Mouse (Mus musculus): ENCODE results near the gene Olfr1331.

- no peak for TF ChIP-seq EP300 (IDR thresholded peaks at IDR 0.05)
- TF ChIP-seq CTCF (IDR thresholded peaks at IDR 0.05), result no peak
Measured at GRCm38 (mm10) chr4:118862704-118863103, 1.7 kb upstream of the Olfr1331 start.
